Mouse (Mus musculus) heart, adult 11 months (tissue): Measurements from ENCODE around the gene Sema3f.

Source experiments
- DNase-seq: peaks from one replicate; pipeline ENCODE4 v3.0.0; 2022

Gene Sema3f

GRCm38 (mm10) chr9:107714221-107714952 lies 4.1 kb upstream of the Sema3f start:
- peak; percentile 98 for DNase-seq

- peak; percentile 92 for DNase-seq
Measured at GRCm38 (mm10) chr9:107709096-107709696, 1.1 kb downstream of the Sema3f start.

GRCm38 (mm10) chr9:107708439-107709095 lies 1.7 kb downstream of the Sema3f start:
- DNase-seq, result peak; percentile 93

- DNase-seq, result peak; percentile 92
Measured at GRCm38 (mm10) chr9:107707701-107708438, 2.4 kb downstream of the Sema3f start.

GRCm38 (mm10) chr9:107706781-107707211 lies 3.5 kb downstream of the Sema3f start:
- peak; percentile 93 for DNase-seq

- peak; percentile 95 for DNase-seq
Measured at GRCm38 (mm10) chr9:107703337-107704122, 6.7 kb downstream of the Sema3f start.

- DNase-seq, result peak; percentile 93
Measured at GRCm38 (mm10) chr9:107702606-107703185, 7.6 kb downstream of the Sema3f start.

GRCm38 (mm10) chr9:107701594-107701993 lies 8.7 kb downstream of the Sema3f start:
- DNase-seq, result peak; percentile 97

GRCm38 (mm10) chr9:107700114-107700571 lies 10.1 kb downstream of the Sema3f start:
- DNase-seq, result peak; percentile 96

- peak; percentile 90 for DNase-seq
Measured at GRCm38 (mm10) chr9:107699376-107699980, 10.8 kb downstream of the Sema3f start.

- DNase-seq, result peak; percentile 89
Measured at GRCm38 (mm10) chr9:107698611-107699190, 11.6 kb downstream of the Sema3f start.

- peak; percentile 91 for DNase-seq
Measured at GRCm38 (mm10) chr9:107697811-107698521, 12.3 kb downstream of the Sema3f start.

GRCm38 (mm10) chr9:107696845-107697610 lies 13.2 kb downstream of the Sema3f start:
- peak; percentile 97 for DNase-seq

- no peak for DNase-seq
Measured at GRCm38 (mm10) chr9:107696106-107696479, 14.2 kb downstream of the Sema3f start.

GRCm38 (mm10) chr9:107695441-107696105 lies 14.7 kb downstream of the Sema3f start:
- DNase-seq, result peak; percentile 95

GRCm38 (mm10) chr9:107694627-107695026 lies 15.6 kb downstream of the Sema3f start:
- peak; percentile 95 for DNase-seq

GRCm38 (mm10) chr9:107693433-107693987 lies 16.8 kb downstream of the Sema3f start:
- DNase-seq, result no peak

- DNase-seq, result peak; percentile 90
Measured at GRCm38 (mm10) chr9:107692785-107693184, 17.5 kb downstream of the Sema3f start.

- DNase-seq, result no peak
Measured at GRCm38 (mm10) chr9:107690391-107690790, 19.9 kb downstream of the Sema3f start.
